Mouse (Mus musculus): ENCODE data around the gene Acp6. TPM values are rescaled to one million over a fixed set of nuclear protein-coding genes. Genes with fewer than 3 reads are reported as not detected.

The Acp6 gene
- 10 to 100 TPM; 50.1 to 58.7 TPM for total RNA-seq (2023)

GRCm38 (mm10) chr3:97158611-97159508 lies at the start of gene Acp6:
Gene Acp6 (plus strand): TSS chr3:97158777.

Other genes starting within 250 kb of the Acp6 start
- not detected for gene Gja8, start 232.8 kb upstream of the Acp6 start, total RNA-seq (2023)
- gene Bcl9, start 139.1 kb downstream of the Acp6 start, total RNA-seq (2023) = 10 to 100 TPM; 32.2 to 35.7 TPM

Measured in T-cell, adult 66 days (primary cell).